Mouse (Mus musculus) E14TG2a.4 (cell line): ENCODE results near the gene Gm17617.
A peak's percentile ranks its signal among the peaks of the same experiment; 100 is the strongest.

ENCODE experiments used
- H3K27me3 ChIP-seq: 2 replicates; pipeline ENCODE4 v1.6.1; 2014; ENCODE audit warnings: low read length, control low read depth; ENCODE audit not compliant: insufficient read depth
- H3K36me3 ChIP-seq: 2 replicates; pipeline ENCODE4 v1.6.1; 2014; ENCODE audit warnings: low read length, control low read depth; ENCODE audit not compliant: insufficient read depth
- H3K4me1 ChIP-seq: replicated peaks from 2 replicates; pipeline ENCODE4 v1.6.1; 2014; ENCODE audit warnings: low read depth, low read length, control low read depth
- H3K4me3 ChIP-seq: replicated peaks from 2 replicates; pipeline ENCODE4 v1.5.1; 2014; ENCODE audit warnings: mild to moderate bottlenecking, low read length
- H3K9me3 ChIP-seq: 2 replicates; pipeline ENCODE4 v1.6.1; 2014; ENCODE audit warnings: low read length, control low read depth
- CTCF ChIP-seq: conservative IDR thresholded peaks from 2 replicates; pipeline ENCODE4 v1.5.1; 2014; ENCODE audit warnings: low read length
- NANOG ChIP-seq: IDR thresholded peaks from 2 replicates; pipeline ENCODE4 v1.6.1; 2014; ENCODE audit warnings: borderline replicate concordance, low read length, mixed read lengths
- POU5F1 ChIP-seq: IDR thresholded peaks from 2 replicates; pipeline ENCODE4 v1.6.1; 2014; ENCODE audit warnings: low read length, borderline replicate concordance

Gm17617 gene

DNA sequence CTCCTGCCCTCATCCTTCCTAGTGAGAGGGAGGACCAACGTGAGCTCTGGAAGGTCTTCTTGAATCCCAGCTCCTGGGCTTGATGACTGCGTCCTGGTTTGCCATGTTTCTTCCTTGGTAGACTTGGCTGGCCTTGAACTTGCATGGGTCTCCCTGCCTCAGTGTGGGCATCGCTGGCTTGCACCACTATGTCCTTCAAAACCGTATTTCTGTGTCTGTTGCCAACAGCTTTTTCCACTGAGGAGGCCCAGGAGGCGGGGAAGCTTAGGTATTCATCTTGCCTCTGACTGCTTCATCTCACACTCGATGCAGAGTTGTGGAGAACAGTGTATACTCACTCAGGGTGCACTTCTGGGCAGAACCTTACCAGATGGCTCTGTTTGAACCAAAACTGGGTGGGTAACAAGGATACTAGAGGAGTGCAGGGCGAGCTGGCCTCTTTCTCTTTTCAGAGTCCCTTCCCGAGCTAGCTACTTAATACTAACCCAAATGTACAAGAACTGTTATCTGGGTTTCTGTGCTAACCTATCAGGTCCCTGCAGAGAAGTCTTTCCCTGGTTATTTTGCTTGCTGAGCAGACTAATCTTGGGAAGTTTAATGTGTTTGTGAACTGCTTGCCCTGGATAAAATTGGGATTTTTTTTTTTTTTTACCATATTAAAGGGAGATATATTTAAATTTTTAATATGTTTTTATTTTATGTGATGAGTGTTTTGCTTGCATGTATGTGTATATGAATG, 27.2 kb downstream of the Gm17617 start:
- Histone ChIP-seq H3K9me3 (peaks cover 7% of the 10 kb centered on the region), H3K27me3 (no peaks in the 10 kb centered on the region), H3K4me3 (peak overlapping the region; percentile 99), H3K4me1 (peaks cover 32% of the 10 kb centered on the region), H3K36me3 (peaks cover 28% of the 10 kb centered on the region)
- TF ChIP-seq CTCF (no peak), POU5F1 (no peak), NANOG (no peak)

GRCm38 (mm10) chr13:55105045-55105952, 28.0 kb downstream of the Gm17617 start, which contains the start of gene Zfp346:
Gene Zfp346, plus strand, starts transcription at chr13:55105311.
- TF ChIP-seq NANOG (no peak), POU5F1 (no peak), CTCF (no peak)

GRCm38 (mm10) chr13:55103351-55103750, 30.0 kb downstream of the Gm17617 start:
- Histone ChIP-seq H3K9me3 (peaks cover 7% of the 10 kb centered on the region), H3K27me3 (no peaks in the 10 kb centered on the region), H3K4me1 (peaks cover 28% of the 10 kb centered on the region), H3K4me3 (no peak overlapping the region), H3K36me3 (peaks cover 12% of the 10 kb centered on the region)
- TF ChIP-seq POU5F1 (no peak), CTCF (no peak), NANOG (no peak)

More at GRCm38 (mm10) chr13:55105045-55105952, 28.0 kb downstream of the Gm17617 start, which contains the start of gene Zfp346:
- peaks cover 32% of the 10 kb centered on the region for H3K4me1 ChIP-seq
- H3K4me3 ChIP-seq, result peak within 1 kb of the TSS; percentile 99
- H3K27me3 ChIP-seq, result no peaks in the 10 kb centered on the region
- peaks cover 7% of the 10 kb centered on the region for H3K9me3 ChIP-seq
- H3K36me3 ChIP-seq, result peaks cover 25% of the 10 kb centered on the region

GRCm38 (mm10) chr13:55102366-55102765, 31.0 kb downstream of the Gm17617 start:
- Histone ChIP-seq H3K9me3 (peaks cover 7% of the 10 kb centered on the region), H3K4me1 (peaks cover 28% of the 10 kb centered on the region), H3K27me3 (no peaks in the 10 kb centered on the region), H3K36me3 (peaks cover 2% of the 10 kb centered on the region), H3K4me3 (no peak overlapping the region)
- no peak for TF ChIP-seq POU5F1
- TF ChIP-seq CTCF, result no peak
- no peak for TF ChIP-seq NANOG

DNA sequence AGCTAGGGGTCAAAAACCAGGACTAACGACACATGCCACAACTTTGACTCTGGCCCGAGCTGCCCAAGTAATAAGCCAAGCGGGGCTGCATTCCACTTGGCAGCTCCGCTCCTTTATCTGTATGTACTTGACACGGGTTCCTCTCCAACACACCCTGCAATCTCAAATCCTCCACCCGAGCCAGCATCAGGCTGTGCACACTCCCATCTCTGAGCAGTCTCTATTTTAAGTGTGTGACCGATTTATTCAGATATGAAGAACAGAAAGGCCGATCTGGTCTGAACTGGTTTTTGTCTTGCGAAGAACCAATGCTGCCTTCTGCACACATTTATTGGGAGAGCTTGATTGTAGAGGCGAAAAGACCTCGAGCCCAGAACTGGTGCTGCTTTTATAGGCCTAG, 31.7 kb downstream of the Gm17617 start:
- H3K4me1 ChIP-seq, result peaks cover 23% of the 10 kb centered on the region
- no peaks in the 10 kb centered on the region for H3K36me3 ChIP-seq
- H3K27me3 ChIP-seq, result no peaks in the 10 kb centered on the region
- H3K9me3 ChIP-seq, result peaks cover 7% of the 10 kb centered on the region
- TF ChIP-seq CTCF (no peak), NANOG (no peak), POU5F1 (no peak)
- no peak overlapping the region for H3K4me3 ChIP-seq

- Histone ChIP-seq H3K9me3 (peaks cover 7% of the 10 kb centered on the region), H3K36me3 (no peaks in the 10 kb centered on the region), H3K4me3 (peak within 1 kb of the TSS; percentile 89), H3K27me3 (no peaks in the 10 kb centered on the region), H3K4me1 (peaks cover 15% of the 10 kb centered on the region)
- TF ChIP-seq CTCF, result no peak
- no peak for TF ChIP-seq NANOG
- no peak for TF ChIP-seq POU5F1
Measured at GRCm38 (mm10) chr13:55099726-55100478, 33.4 kb downstream of the Gm17617 start, which contains the start of gene Uimc1. Gene Uimc1, minus strand, starts transcription at chr13:55100300.

DNA sequence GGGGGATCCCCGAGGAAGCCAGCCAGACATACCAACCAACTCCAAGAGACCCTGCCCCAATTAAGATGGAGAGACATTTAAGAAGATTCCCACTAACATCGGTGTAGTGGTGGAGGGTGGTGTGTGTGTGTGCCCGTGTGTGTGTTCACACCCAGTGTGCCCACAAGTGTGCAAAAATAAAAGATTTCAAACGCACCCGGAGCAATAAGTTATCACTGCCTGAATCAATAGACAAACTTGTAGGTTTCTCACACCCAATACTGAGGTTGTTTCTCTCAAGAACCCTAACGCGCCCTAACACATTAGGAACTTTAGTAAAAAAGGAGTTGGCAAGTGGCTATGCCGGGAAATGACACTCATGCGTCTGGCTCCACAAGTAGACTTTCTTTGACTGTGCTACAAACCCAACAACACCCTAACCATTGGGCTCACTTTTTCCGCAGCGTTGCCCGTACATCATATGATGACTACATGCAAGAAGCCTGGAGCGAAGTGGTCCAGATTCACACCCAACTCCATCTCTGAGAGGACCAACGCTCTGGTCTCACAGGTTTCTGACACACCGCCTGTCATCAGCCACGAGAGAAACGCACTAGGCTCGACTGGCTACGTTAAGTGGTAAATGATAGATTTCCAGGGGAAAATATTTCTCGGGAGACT, 34.2 kb downstream of the Gm17617 start:
- H3K4me3 ChIP-seq, result peak overlapping the region; percentile 89
- no peaks in the 10 kb centered on the region for H3K36me3 ChIP-seq
- TF ChIP-seq CTCF, result no peak
- H3K9me3 ChIP-seq, result peaks cover 7% of the 10 kb centered on the region
- no peaks in the 10 kb centered on the region for H3K27me3 ChIP-seq
- peaks cover 10% of the 10 kb centered on the region for H3K4me1 ChIP-seq
